Mouse (Mus musculus) embryonic facial prominence, embryonic 15.5 days (tissue): ENCODE data around the gene Xrcc2. TPM values are rescaled to one million over a fixed set of nuclear protein-coding genes. Genes with fewer than 3 reads are reported as not detected.
"Not testable (repeated sequence)": the region's sequence is repeated elsewhere in the genome, so short reads cannot be mapped to it uniquely, and the experiment has no call there.

Source experiments
- ATAC-seq: fragments of 200-750 bp; cut with Nextera tagmentation; 2 replicates; pipeline ENCODE4 v1.8.0; 2017; ENCODE audit warnings: low read depth, moderate TSS enrichment; ENCODE audit not compliant: insufficient number of reproducible peaks, low FRiP score, low TSS enrichment
- H3K27ac ChIP-seq: fragments of 300-500 bp; sonication (generic); replicated peaks from 2 replicates; pipeline ENCODE4 v1.5.1; 2015; ENCODE audit warnings: mild to moderate bottlenecking, inconsistent platforms
- H3K27me3 ChIP-seq: fragments of 300-500 bp; sonication (generic); 2 replicates; pipeline ENCODE4 v1.6.1; 2015; ENCODE audit warnings: inconsistent platforms
- H3K36me3 ChIP-seq: fragments of 300-500 bp; sonication (generic); 2 replicates; pipeline ENCODE4 v1.6.1; 2015; ENCODE audit warnings: mild to moderate bottlenecking, inconsistent platforms
- H3K4me1 ChIP-seq: fragments of 300-500 bp; sonication (generic); 2 replicates; pipeline ENCODE4 v1.6.1; 2015; ENCODE audit warnings: inconsistent platforms
- H3K4me2 ChIP-seq: fragments of 300-500 bp; sonication (generic); replicated peaks from 2 replicates; pipeline ENCODE4 v1.6.1; 2015; ENCODE audit warnings: mild to moderate bottlenecking, inconsistent platforms
- H3K4me3 ChIP-seq: fragments of 300-500 bp; sonication (generic); replicated peaks from 2 replicates; pipeline ENCODE4 v1.5.1; 2015; ENCODE audit warnings: mild to moderate bottlenecking, inconsistent platforms
- H3K9ac ChIP-seq: fragments of 300-500 bp; sonication (generic); 2 replicates; pipeline ENCODE4 v1.6.1; 2015; ENCODE audit warnings: inconsistent platforms
- H3K9me3 ChIP-seq: fragments of 300-500 bp; sonication (generic); replicated peaks from 2 replicates; pipeline ENCODE4 v1.6.1; 2016; ENCODE audit warnings: inconsistent platforms
- WGBS: fragments of 180-500 bp; shearing (Covaris S2); methylation state at CpG from one replicate; pipeline ENCODE4 v1.1.7; 2015; 5-methylcytosine and 5-hydroxymethylcytosine counted together
- polyA plus RNA-seq: library from polyadenylated mRNA; unstranded; fragments of >200 nt; fragmentation: Nextera tagmentation; extraction: Ambion mirVana; gene quantifications from 2 replicates; pipeline ENCODE4 v1.2.1, GENCODE M21; 2015

The Xrcc2 gene
- polyA plus RNA-seq, 1 experiment from 2014 or later: 10.3 TPM

DNA sequence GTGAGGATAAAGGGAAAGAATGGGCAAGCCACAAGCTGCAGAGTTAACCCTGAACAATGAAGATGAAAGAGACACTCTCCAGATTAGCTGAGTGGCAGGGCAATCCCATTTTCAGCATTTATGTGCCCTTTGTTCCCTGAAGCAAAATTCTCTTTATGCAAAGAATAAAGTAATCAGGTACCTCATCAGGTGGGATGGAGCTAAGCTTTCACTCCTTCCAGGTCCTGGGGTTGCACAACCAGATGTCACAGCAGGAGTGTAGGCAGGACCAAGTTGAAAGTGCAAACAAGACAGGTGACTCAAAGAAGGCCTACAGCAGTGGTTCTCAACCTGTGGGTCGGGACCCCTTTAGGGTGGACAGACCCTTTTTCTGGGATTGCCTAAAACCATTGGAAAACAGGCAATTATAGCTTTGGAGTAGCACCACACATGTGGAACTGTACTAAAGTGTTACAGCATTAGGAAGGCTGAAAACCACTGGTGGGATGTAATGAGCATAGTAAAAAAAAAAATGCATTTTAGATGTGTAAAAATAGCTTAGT lies 18.6 kb upstream of the Xrcc2 start:
- WGBS: 31% methylated on average over 1 of the region's 1 CpGs

DNA sequence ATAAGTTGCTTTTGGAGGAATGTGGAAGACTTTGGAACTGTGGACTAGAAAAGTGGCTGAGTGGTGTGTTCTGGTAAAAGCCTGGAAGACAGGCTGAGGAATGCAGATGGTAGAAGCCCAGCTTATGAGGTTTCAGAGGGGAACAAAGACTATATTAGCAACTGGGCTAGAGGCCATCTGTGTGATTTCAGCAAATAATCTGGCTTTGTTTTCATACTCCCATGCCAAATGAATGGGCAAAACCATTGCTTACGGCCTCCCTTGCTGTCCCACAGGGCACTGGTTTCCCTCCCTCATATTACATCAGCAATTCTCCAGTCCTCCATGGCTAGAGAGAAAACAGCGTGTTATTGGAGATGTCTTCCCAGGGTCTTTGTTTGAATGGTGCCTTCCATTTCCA lies 17.4 kb upstream of the Xrcc2 start:
- WGBS: 70% methylated on average over 2 of the region's 2 CpGs
- Histone ChIP-seq H3K4me1 (no peaks in the 10 kb centered on the region), H3K9me3 (no peaks in the 10 kb centered on the region)

More for the DNA sequence above, 18.6 kb upstream of the Xrcc2 start:
- ATAC-seq: no peak
- H3K4me1 ChIP-seq: no peaks in the 10 kb centered on the region
- H3K4me3 ChIP-seq: no peak overlapping the region
- H3K9ac ChIP-seq: no peak overlapping the region
- no peaks in the 10 kb centered on the region for H3K27me3 ChIP-seq
- no peak overlapping the region for H3K27ac ChIP-seq
- H3K9me3 ChIP-seq: no peaks in the 10 kb centered on the region
- no peak overlapping the region for H3K4me2 ChIP-seq
- no peaks in the 10 kb centered on the region for H3K36me3 ChIP-seq

GRCm38 (mm10) chr5:25719390-25719789 lies 13.8 kb upstream of the Xrcc2 start:
- H3K9me3 ChIP-seq: no peaks in the 10 kb centered on the region
- H3K9ac ChIP-seq: no peak overlapping the region
- 70% methylated on average over 4 of the region's 4 CpGs for WGBS
- H3K27ac ChIP-seq: no peak overlapping the region
- H3K36me3 ChIP-seq: no peaks in the 10 kb centered on the region
- H3K27me3 ChIP-seq: no peaks in the 10 kb centered on the region
- no peak overlapping the region for H3K4me3 ChIP-seq
- H3K4me1 ChIP-seq: no peaks in the 10 kb centered on the region
- H3K4me2 ChIP-seq: no peak overlapping the region
- ATAC-seq: no peak

More for the DNA sequence above, 17.4 kb upstream of the Xrcc2 start:
- no peak overlapping the region for H3K27ac ChIP-seq
- no peak for ATAC-seq
- H3K36me3 ChIP-seq: no peaks in the 10 kb centered on the region
- no peak overlapping the region for H3K4me3 ChIP-seq
- H3K27me3 ChIP-seq: no peaks in the 10 kb centered on the region
- no peak overlapping the region for H3K4me2 ChIP-seq
- H3K9ac ChIP-seq: no peak overlapping the region

DNA sequence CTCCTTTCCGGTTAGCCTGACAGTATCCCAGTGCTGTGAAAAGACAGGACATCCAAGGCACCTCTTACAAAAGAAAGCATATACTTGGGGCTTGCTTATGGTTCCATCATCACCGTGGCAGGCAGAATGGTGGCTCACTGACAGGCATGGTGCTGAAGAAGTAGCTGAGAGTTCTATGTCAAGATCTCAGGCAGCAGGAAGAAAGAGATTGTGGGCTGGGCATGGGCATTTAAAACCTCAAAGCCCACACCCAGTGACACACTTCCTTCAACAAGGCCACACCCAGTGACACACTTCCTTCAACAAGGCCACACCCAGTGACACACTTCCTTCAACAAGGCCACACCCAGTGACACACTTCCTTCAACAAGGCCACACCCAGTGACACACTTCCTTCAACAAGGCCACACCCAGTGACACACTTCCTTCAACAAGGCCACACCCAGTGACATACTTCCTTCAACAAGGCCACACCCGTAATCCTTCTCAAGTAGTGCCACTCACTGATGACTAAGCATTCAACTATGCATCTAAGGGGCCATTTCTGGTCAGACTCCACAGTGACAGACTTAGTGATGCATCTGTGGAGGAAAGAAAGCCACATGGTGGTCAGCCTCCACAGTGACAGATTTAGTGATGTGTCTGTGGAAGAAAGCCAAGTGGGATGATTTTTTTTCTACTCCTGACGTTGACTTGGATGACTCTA lies 7.5 kb upstream of the Xrcc2 start:
- not testable (repeated sequence) for H3K27ac ChIP-seq, H3K4me1 ChIP-seq, H3K4me2 ChIP-seq, H3K9ac ChIP-seq, H3K36me3 ChIP-seq, H3K4me3 ChIP-seq, H3K27me3 ChIP-seq, H3K9me3 ChIP-seq, ATAC-seq
- 86% methylated on average over 4 of the region's 4 CpGs for WGBS

- Histone ChIP-seq H3K9ac (peak overlapping the region; percentile 65), H3K4me2 (peak overlapping the region; percentile 62), H3K4me1 (peaks cover 13% of the 10 kb centered on the region), H3K36me3 (peaks cover 2% of the 10 kb centered on the region; the same call in 1 of the 2 replicates), H3K27ac (peak overlapping the region; percentile 65), H3K4me3 (peak overlapping the region; percentile 90), H3K27me3 (no peaks in the 10 kb centered on the region), H3K9me3 (no peaks in the 10 kb centered on the region)
- no peak for ATAC-seq
- 17% methylated on average over 19 of the region's 19 CpGs for WGBS
Measured at GRCm38 (mm10) chr5:25704702-25705566, 691 bp downstream of the Xrcc2 start.

DNA sequence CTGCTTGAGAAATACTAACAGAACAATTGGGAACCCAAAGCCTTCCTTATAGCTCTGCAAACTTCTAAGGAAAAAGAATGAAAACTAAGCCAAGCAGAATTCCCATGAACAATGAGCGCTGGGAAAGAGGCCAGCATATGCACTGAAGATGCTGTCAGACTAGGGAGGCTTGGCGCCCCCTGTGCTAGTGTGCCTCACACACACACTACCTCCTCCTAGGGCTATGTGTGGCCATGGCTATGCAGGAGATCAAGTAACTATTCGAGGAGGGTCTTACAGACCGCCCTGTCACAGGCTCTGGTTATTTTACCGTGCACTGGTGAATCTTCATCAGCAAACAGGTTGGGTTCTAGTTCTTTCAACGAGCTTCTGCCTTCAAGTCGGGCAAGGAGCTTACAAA lies 7.7 kb downstream of the Xrcc2 start:
- peaks cover 2% of the 10 kb centered on the region for H3K36me3 ChIP-seq
- H3K4me2 ChIP-seq: no peak overlapping the region
- no peaks in the 10 kb centered on the region for H3K4me1 ChIP-seq
- ATAC-seq: no peak
- no peaks in the 10 kb centered on the region for H3K9me3 ChIP-seq
- no peak overlapping the region for H3K4me3 ChIP-seq
- H3K27ac ChIP-seq: no peak overlapping the region
- H3K9ac ChIP-seq: no peak overlapping the region
- H3K27me3 ChIP-seq: no peaks in the 10 kb centered on the region
- WGBS: 81% methylated on average over 7 of the region's 7 CpGs

GRCm38 (mm10) chr5:25696256-25696655 lies 9.4 kb downstream of the Xrcc2 start:
- H3K27ac ChIP-seq: no peak overlapping the region
- WGBS: 74% methylated on average over 7 of the region's 7 CpGs
- H3K27me3 ChIP-seq: no peaks in the 10 kb centered on the region
- H3K4me1 ChIP-seq: no peaks in the 10 kb centered on the region
- H3K9me3 ChIP-seq: no peaks in the 10 kb centered on the region
- H3K36me3 ChIP-seq: peaks cover 15% of the 10 kb centered on the region
- ATAC-seq: no peak
- no peak overlapping the region for H3K4me2 ChIP-seq
- H3K4me3 ChIP-seq: no peak overlapping the region
- H3K9ac ChIP-seq: no peak overlapping the region

GRCm38 (mm10) chr5:25695786-25696185 lies 9.8 kb downstream of the Xrcc2 start:
- Histone ChIP-seq H3K36me3 (peaks cover 18% of the 10 kb centered on the region), H3K4me3 (no peak overlapping the region), H3K9me3 (no peaks in the 10 kb centered on the region), H3K27me3 (no peaks in the 10 kb centered on the region), H3K27ac (no peak overlapping the region), H3K4me2 (no peak overlapping the region), H3K4me1 (no peaks in the 10 kb centered on the region), H3K9ac (no peak overlapping the region)
- whole genome bisulfite sequencing: 77% methylated on average over 6 of the region's 6 CpGs
- no peak for ATAC-seq

DNA sequence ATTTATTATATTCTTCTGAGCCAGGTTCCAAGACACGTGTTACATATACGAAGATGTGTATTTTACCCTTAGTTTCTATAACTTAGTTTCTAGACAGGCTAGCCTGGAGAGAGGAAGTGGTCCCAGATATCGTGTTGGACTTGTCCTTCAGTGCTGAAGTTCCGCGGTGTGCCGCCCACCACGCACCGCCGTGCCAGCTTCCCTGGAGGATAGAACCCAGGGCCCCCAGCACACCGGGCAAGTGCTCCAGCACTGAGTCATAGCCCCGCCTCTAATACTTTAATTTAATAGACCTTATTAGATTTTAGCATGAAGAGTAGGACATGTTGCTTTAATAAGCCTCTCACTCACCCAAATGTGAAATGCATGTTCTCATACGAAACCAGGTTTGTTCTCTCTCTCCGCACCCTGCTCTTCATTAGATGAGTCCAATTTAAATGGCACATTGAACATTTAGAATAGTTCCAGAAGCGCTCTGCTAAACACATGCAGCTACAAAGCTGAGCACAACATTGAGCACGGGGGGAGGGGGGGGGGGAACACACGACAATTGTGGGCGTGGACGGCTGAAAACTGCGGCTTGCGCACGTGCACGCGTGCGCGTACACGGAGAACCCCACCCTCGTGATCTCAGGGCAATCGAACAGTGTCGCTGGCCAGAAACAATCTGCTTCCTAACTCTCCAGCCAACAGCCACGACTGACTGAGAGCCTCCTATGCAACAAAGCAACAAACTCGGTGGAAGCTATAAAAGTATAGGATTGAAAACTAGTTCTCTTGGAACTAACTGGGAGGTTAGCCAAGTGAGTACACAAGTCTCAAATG lies 33.7 kb downstream of the Xrcc2 start:
- no peak overlapping the region for H3K9ac ChIP-seq
- H3K27ac ChIP-seq: peak overlapping the region; percentile 71
- H3K4me2 ChIP-seq: peak overlapping the region; percentile 43
- 56% methylated on average over 29 of the region's 31 CpGs for WGBS
- H3K4me3 ChIP-seq: peak overlapping the region; percentile 21
- no peaks in the 10 kb centered on the region for H3K27me3 ChIP-seq
- ATAC-seq: peak; percentile 72
- no peaks in the 10 kb centered on the region for H3K9me3 ChIP-seq
- no peaks in the 10 kb centered on the region for H3K4me1 ChIP-seq
- no peaks in the 10 kb centered on the region for H3K36me3 ChIP-seq

GRCm38 (mm10) chr5:25671051-25671450 lies 34.6 kb downstream of the Xrcc2 start:
- ATAC-seq: no peak
- peaks cover 7% of the 10 kb centered on the region for H3K4me1 ChIP-seq
- H3K4me2 ChIP-seq: peak overlapping the region; percentile 43
- WGBS: 40% methylated on average over 3 of the region's 3 CpGs
- H3K27ac ChIP-seq: peak overlapping the region; percentile 71
- no peaks in the 10 kb centered on the region for H3K36me3 ChIP-seq
- no peak overlapping the region for H3K4me3 ChIP-seq
- no peaks in the 10 kb centered on the region for H3K9me3 ChIP-seq
- no peaks in the 10 kb centered on the region for H3K27me3 ChIP-seq
- no peak overlapping the region for H3K9ac ChIP-seq

DNA sequence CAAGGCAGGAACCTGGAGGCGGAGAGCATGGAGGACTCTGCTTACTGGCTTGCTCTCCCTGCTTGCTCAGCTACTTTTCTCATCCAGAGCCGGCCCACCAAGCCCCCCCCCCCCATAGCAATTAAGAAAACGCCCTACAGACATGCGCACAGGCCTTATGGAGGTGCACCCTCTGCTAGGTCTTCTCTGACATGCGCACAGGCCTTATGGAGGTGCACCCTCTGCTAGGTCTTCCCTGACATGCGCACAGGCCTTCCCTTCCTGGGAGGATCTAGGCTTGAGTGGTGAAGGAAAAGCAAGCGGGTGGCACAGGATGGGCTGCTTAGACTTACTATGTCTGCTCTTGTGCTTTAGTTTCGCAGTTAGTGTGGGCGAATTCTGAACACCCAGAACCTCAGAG lies 37.3 kb downstream of the Xrcc2 start:
- Histone ChIP-seq H3K4me1 (peaks cover 9% of the 10 kb centered on the region), H3K4me3 (no peak overlapping the region), H3K36me3 (no peaks in the 10 kb centered on the region), H3K27me3 (no peaks in the 10 kb centered on the region), H3K27ac (no peak overlapping the region), H3K9ac (no peak overlapping the region), H3K9me3 (no peaks in the 10 kb centered on the region), H3K4me2 (no peak overlapping the region)
- WGBS: 81% methylated on average over 9 of the region's 9 CpGs
- ATAC-seq: no peak
